Mouse (Mus musculus): ENCODE measurements around the gene Fam205a1. TPM values are rescaled to one million over a fixed set of nuclear protein-coding genes. Genes with fewer than 3 reads are reported as not detected.

Gene Fam205a1
- polyA plus RNA-seq, 1 experiment from 2014 or later: 0.12 TPM

DNA sequence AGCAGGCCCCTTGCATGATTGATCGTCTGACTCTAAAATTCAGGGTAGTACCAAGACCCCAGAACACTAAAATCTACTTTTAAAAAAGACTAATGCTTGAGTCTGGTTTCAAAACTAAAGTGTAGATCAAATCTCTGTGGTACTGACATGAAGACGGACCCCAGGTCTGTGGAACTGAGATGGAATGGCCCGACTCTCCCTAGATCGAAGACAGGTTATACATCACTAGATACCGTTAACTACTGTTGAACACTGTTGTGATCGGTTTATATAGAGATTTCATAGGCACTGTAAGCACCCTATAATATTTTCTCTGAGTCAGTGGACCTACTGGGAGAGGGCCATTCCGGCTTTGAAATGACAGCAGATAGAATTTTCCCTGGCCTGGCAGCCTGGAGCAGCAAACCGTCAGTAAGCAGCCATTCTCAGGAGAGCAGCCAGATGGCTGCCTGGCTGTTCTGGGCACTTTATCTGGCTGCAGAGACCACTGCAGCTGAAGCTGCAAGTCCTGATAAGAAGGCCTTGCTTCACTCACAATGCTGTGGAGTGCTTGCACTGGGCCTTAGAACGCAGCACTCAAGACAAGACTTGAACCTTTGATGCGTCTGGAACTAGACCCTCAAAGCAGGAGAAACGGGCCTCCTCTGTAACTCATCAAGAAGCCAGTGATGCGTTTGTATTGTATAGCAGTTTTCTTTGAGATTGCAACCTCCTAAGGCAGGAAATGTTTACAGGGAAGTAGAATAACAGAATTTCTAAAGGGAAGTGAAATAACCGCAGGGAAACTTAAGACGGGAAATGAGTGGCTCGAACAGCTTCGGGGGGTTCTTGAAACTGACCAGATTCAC is 26.4 kb upstream of the Fam205a1 start:
- H3K4me3 ChIP-seq (ENCODE audit: low read depth, low read length): no peak overlapping the region

DNA sequence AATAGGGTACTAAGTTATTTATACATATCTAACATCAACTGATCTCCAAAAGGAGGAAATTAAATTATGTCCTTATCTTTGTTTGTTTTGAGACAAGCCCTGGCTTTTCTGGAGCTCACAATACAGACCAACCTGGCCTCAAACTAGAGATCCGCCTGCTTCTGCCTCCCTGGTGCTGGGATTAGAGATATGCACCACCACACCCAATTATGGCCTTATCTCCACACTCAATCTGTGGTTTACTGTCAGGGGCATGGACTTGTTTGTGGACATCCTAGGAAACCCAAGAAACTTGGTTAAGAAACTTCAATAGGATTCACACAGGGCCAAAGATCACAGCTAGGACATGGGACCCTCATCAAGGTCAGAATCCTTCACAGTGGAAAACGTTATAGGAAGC is 24.0 kb upstream of the Fam205a1 start:
- Histone ChIP-seq H3K27me3 (ENCODE audit: control insufficient read depth, insufficient read depth, low read length) (no peaks in the 10 kb centered on the region), H3K4me1 (ENCODE audit: control insufficient read depth, insufficient read depth, low read length) (no peaks in the 10 kb centered on the region), H3K36me3 (ENCODE audit: control insufficient read depth, insufficient read depth, low read length) (no peaks in the 10 kb centered on the region), H3K4me3 (ENCODE audit: low read depth, low read length) (no peak overlapping the region), H3K27ac (ENCODE audit: low read depth, low read length) (no peak overlapping the region), H3K9me3 (ENCODE audit: control insufficient read depth, low read length) (no peaks in the 10 kb centered on the region), H3K9ac (replicated peaks; ENCODE audit: low read depth, low read length) (no peak overlapping the region), H3K4me2 (ENCODE audit: low read depth, low read length) (no peak overlapping the region)
- 84% methylated on average over 2 of the region's 2 CpGs for WGBS
- no peak for ATAC-seq (ENCODE audit: low read depth)

More for the DNA sequence above, 26.4 kb upstream of the Fam205a1 start:
- ATAC-seq (ENCODE audit: low read depth): no peak
- WGBS: 82% methylated on average over 16 of the region's 16 CpGs
- Histone ChIP-seq H3K4me1 (ENCODE audit: control insufficient read depth, insufficient read depth, low read length) (no peaks in the 10 kb centered on the region), H3K36me3 (ENCODE audit: control insufficient read depth, insufficient read depth, low read length) (no peaks in the 10 kb centered on the region), H3K27ac (ENCODE audit: low read depth, low read length) (0 out of 2 replicates have a peak overlapping the region, but pooled peaks have one; percentile 16), H3K4me2 (ENCODE audit: low read depth, low read length) (no peak overlapping the region), H3K9me3 (ENCODE audit: control insufficient read depth, low read length) (no peaks in the 10 kb centered on the region), H3K9ac (replicated peaks; ENCODE audit: low read depth, low read length) (no peak overlapping the region), H3K27me3 (ENCODE audit: control insufficient read depth, insufficient read depth, low read length) (no peaks in the 10 kb centered on the region)

DNA sequence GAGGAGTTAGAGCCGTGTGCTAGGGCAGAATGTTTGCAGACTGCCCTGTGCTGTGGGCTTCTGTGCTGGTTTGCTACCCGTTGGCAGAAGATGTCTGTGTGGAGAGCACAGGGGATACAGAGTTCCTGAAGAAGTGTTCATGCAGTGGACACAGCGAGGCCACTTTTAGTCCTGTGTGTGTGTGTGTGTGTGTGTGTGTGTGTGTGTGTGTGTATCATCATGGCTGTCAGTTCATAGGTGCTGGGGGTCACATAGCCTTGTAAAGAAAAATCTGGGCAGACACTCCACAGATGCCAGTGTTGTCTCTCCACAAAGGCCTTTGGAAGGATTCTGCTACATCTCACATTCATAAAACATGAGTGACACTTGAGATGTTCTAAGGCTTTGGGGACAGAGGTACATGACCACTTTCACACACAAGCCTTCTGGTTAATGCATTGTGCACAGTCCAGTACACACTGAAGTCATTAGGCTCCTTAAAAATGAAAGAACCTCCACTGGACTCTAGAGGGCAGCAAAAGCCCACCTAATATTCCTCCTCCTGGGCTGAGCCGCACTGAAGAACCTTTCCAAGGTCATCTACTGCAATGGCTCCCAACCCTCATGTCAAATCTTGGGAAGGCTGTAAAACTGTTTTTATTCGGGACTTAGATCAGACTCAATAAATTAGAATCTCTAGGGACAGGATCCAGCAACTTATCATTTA is 23.1 kb upstream of the Fam205a1 start:
- Histone ChIP-seq H3K4me3 (ENCODE audit: low read depth, low read length) (no peak overlapping the region), H3K4me1 (ENCODE audit: control insufficient read depth, insufficient read depth, low read length) (no peaks in the 10 kb centered on the region), H3K36me3 (ENCODE audit: control insufficient read depth, insufficient read depth, low read length) (no peaks in the 10 kb centered on the region), H3K27ac (ENCODE audit: low read depth, low read length) (no peak overlapping the region), H3K9ac (replicated peaks; ENCODE audit: low read depth, low read length) (no peak overlapping the region), H3K27me3 (ENCODE audit: control insufficient read depth, insufficient read depth, low read length) (no peaks in the 10 kb centered on the region), H3K4me2 (ENCODE audit: low read depth, low read length) (no peak overlapping the region), H3K9me3 (ENCODE audit: control insufficient read depth, low read length) (no peaks in the 10 kb centered on the region)
- 39% methylated on average over 5 of the region's 5 CpGs for WGBS
- ATAC-seq (ENCODE audit: low read depth): peak; percentile 90

DNA sequence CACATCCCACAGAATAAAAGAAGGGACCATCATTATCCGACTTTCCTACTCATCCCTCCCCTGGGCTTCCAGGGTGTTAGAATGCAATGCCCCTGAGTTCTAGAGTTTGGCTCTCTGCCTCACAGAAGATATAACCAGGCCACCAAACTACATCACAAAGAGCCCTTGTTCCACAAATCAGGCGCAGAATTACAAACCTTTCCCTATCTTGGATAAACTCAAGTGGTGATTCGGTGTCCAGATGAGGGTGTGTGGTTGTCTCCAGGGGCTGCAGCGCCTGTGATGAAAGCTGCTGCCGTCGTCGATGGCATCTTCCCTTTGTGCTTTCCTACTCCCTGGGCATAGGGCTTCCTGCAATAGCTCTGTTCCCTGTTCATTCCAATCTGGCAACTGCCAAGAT is 20.4 kb upstream of the Fam205a1 start, which contains the start of gene Fam205c:
TSS of gene Fam205c (minus strand) at position 101 of the 400 bp plus-strand sequence.
- Histone ChIP-seq H3K4me3 (ENCODE audit: low read depth, low read length) (no peak within 1 kb of the TSS), H3K27ac (ENCODE audit: low read depth, low read length) (no peak within 1 kb of the TSS), H3K36me3 (ENCODE audit: control insufficient read depth, insufficient read depth, low read length) (no peaks in the 10 kb centered on the region), H3K27me3 (ENCODE audit: control insufficient read depth, insufficient read depth, low read length) (no peaks in the 10 kb centered on the region), H3K9me3 (ENCODE audit: control insufficient read depth, low read length) (no peaks in the 10 kb centered on the region), H3K9ac (replicated peaks; ENCODE audit: low read depth, low read length) (no peak within 1 kb of the TSS), H3K4me1 (ENCODE audit: control insufficient read depth, insufficient read depth, low read length) (no peaks in the 10 kb centered on the region), H3K4me2 (ENCODE audit: low read depth, low read length) (no peak within 1 kb of the TSS)
- ATAC-seq (ENCODE audit: low read depth): no peak
- WGBS: 72% methylated on average over 7 of the region's 7 CpGs

DNA sequence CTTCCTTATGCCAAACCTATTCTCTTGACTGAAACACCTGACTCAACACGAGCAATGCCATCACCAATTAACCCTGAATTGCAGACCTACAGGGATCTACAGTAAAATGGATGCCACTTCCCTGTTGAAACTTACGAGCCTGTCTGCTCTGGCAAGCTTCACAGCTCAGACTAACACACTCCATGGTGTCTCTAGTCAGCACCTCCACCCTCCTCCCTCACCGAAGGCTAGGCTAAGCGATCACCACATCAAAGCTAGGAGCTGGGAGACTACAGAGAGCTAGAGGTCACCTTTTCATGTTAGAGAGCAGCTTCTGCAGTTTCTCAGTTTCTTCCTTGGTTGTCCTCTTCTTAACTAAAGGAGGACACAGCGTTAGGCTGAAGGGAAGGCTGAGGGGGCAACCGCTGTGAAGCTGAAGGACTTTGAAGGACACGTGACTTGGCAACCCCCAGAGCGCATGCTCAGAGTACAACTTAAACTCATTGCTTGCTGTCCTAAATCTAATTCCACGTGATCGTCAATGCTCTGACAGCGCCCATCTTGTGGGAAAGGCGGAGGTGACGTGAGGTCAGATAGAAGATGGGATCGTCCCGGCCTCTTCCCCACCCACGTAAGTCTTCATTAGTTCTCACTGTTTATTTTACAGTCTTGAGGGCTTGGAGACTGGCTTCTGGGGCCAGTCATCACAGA is 19.2 kb upstream of the Fam205a1 start:
- no peaks in the 10 kb centered on the region for H3K36me3 ChIP-seq (ENCODE audit: control insufficient read depth, insufficient read depth, low read length)
- WGBS: 87% methylated on average over 16 of the region's 16 CpGs
- no peak for ATAC-seq (ENCODE audit: low read depth)

DNA sequence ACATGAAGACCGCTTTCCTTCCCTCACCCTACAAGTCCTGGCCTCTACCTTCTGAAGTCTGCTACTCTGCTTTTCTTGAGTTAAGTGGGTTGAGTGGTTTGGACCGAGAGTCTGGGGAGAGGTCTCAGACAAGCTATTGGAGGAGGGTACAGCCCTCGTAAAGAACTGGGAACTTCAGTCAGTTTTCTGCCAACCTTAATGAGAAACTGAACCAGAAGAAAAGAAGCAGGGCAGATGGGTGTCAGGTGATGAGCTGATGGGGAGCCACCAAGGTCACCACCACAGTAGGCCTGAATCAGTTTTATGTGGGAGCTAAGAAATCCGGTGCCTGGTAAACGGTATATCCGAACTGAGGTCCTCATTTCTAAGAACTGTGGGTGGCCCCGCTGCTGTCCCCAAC is 18.5 kb upstream of the Fam205a1 start:
- Histone ChIP-seq H3K27me3 (ENCODE audit: control insufficient read depth, insufficient read depth, low read length) (no peaks in the 10 kb centered on the region), H3K4me2 (ENCODE audit: low read depth, low read length) (no peak overlapping the region), H3K36me3 (ENCODE audit: control insufficient read depth, insufficient read depth, low read length) (no peaks in the 10 kb centered on the region), H3K27ac (ENCODE audit: low read depth, low read length) (no peak overlapping the region), H3K9me3 (ENCODE audit: control insufficient read depth, low read length) (no peaks in the 10 kb centered on the region), H3K9ac (replicated peaks; ENCODE audit: low read depth, low read length) (no peak overlapping the region), H3K4me3 (ENCODE audit: low read depth, low read length) (no peak overlapping the region), H3K4me1 (ENCODE audit: control insufficient read depth, insufficient read depth, low read length) (no peaks in the 10 kb centered on the region)
- ATAC-seq (ENCODE audit: low read depth): no peak
- WGBS: 98% methylated on average over 7 of the region's 7 CpGs

More for the DNA sequence above, 19.2 kb upstream of the Fam205a1 start:
- no peaks in the 10 kb centered on the region for H3K27me3 ChIP-seq (ENCODE audit: control insufficient read depth, insufficient read depth, low read length)
- no peak overlapping the region for H3K9ac ChIP-seq (replicated peaks; ENCODE audit: low read depth, low read length)
- H3K4me1 ChIP-seq (ENCODE audit: control insufficient read depth, insufficient read depth, low read length): no peaks in the 10 kb centered on the region
- H3K27ac ChIP-seq (ENCODE audit: low read depth, low read length): no peak overlapping the region
- H3K9me3 ChIP-seq (ENCODE audit: control insufficient read depth, low read length): no peaks in the 10 kb centered on the region
- H3K4me2 ChIP-seq (ENCODE audit: low read depth, low read length): no peak overlapping the region
- no peak overlapping the region for H3K4me3 ChIP-seq (ENCODE audit: low read depth, low read length)

DNA sequence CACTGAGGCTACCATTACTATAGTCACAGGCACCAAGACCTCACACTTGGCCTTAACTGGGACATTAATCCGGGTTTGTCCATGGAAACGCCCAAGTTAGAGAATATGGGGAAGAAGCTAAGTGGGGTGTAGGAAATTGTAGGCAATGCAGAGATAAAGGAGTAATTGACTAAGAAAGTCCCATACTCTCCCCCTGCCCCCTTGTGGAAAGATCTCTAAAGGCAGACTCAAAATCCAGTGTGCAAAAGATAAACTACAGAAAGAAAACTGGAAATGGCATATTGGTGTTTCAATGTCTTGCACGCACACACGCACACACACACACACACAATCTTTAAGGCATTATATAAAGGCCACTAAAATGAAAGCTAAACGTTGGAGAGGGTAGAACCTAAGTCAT is 17.1 kb upstream of the Fam205a1 start:
- Histone ChIP-seq H3K27me3 (ENCODE audit: control insufficient read depth, insufficient read depth, low read length) (no peaks in the 10 kb centered on the region), H3K9me3 (ENCODE audit: control insufficient read depth, low read length) (no peaks in the 10 kb centered on the region), H3K4me3 (ENCODE audit: low read depth, low read length) (no peak overlapping the region), H3K4me1 (ENCODE audit: control insufficient read depth, insufficient read depth, low read length) (no peaks in the 10 kb centered on the region), H3K4me2 (ENCODE audit: low read depth, low read length) (no peak overlapping the region), H3K9ac (replicated peaks; ENCODE audit: low read depth, low read length) (no peak overlapping the region), H3K36me3 (ENCODE audit: control insufficient read depth, insufficient read depth, low read length) (no peaks in the 10 kb centered on the region), H3K27ac (ENCODE audit: low read depth, low read length) (no peak overlapping the region)
- ATAC-seq (ENCODE audit: low read depth): no peak
- 85% methylated on average over 5 of the region's 5 CpGs for WGBS

DNA sequence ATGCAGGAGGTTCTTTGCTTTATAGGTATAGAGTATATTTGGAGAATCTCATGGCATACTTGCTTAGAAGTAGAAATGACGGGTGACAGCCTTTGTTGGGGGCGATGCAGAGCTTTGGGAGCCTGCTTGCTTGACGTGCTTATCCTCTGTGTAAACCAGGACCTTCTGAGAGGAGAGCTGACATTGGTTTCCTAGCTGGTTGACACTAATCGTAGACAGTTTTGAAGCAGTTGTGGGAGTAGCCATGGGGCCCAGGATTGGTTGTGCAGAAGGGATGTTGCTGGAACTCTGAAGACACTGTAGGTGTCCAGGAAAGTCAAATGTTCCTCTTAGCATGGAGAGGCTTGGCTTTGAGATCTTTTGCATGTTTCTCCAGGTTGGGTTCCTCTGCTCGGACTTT is 14.5 kb upstream of the Fam205a1 start:
- 93% methylated on average over 5 of the region's 5 CpGs for WGBS
- H3K4me2 ChIP-seq (ENCODE audit: low read depth, low read length): no peak overlapping the region

DNA sequence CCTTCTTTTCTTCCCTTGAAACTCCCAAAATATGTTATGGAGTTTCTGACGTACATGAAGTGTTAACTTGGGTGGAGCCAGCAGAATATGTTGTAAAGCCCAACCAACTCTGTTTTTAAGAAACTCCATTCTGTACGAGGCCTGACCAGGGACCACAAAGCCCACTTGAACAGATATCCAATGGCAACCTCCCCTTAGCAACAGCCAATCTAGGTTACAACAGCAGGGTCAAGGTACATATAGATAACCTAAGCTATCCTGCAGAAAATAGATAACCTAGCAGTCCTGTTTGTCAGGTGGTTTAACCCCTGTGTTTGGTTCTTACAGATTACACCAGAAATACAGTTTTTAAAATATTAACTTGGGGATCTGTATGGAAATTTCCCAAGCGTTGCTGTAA is 13.7 kb upstream of the Fam205a1 start:
- no peaks in the 10 kb centered on the region for H3K4me1 ChIP-seq (ENCODE audit: control insufficient read depth, insufficient read depth, low read length)
- 79% methylated on average over 3 of the region's 3 CpGs for WGBS
- H3K27ac ChIP-seq (ENCODE audit: low read depth, low read length): no peak overlapping the region
- no peak overlapping the region for H3K4me3 ChIP-seq (ENCODE audit: low read depth, low read length)
- no peak overlapping the region for H3K9ac ChIP-seq (replicated peaks; ENCODE audit: low read depth, low read length)
- no peak for ATAC-seq (ENCODE audit: low read depth)
- H3K9me3 ChIP-seq (ENCODE audit: control insufficient read depth, low read length): no peaks in the 10 kb centered on the region
- no peaks in the 10 kb centered on the region for H3K36me3 ChIP-seq (ENCODE audit: control insufficient read depth, insufficient read depth, low read length)
- H3K27me3 ChIP-seq (ENCODE audit: control insufficient read depth, insufficient read depth, low read length): no peaks in the 10 kb centered on the region
- no peak overlapping the region for H3K4me2 ChIP-seq (ENCODE audit: low read depth, low read length)

More for the DNA sequence above, 14.5 kb upstream of the Fam205a1 start:
- Histone ChIP-seq H3K9me3 (ENCODE audit: control insufficient read depth, low read length) (no peaks in the 10 kb centered on the region), H3K9ac (replicated peaks; ENCODE audit: low read depth, low read length) (no peak overlapping the region), H3K27me3 (ENCODE audit: control insufficient read depth, insufficient read depth, low read length) (no peaks in the 10 kb centered on the region), H3K4me3 (ENCODE audit: low read depth, low read length) (no peak overlapping the region), H3K4me1 (ENCODE audit: control insufficient read depth, insufficient read depth, low read length) (no peaks in the 10 kb centered on the region), H3K36me3 (ENCODE audit: control insufficient read depth, insufficient read depth, low read length) (no peaks in the 10 kb centered on the region), H3K27ac (ENCODE audit: low read depth, low read length) (no peak overlapping the region)
- ATAC-seq (ENCODE audit: low read depth): no peak
